1 mouse cellular context compared by ENCODE assay signal in the genomic region with DNA sequence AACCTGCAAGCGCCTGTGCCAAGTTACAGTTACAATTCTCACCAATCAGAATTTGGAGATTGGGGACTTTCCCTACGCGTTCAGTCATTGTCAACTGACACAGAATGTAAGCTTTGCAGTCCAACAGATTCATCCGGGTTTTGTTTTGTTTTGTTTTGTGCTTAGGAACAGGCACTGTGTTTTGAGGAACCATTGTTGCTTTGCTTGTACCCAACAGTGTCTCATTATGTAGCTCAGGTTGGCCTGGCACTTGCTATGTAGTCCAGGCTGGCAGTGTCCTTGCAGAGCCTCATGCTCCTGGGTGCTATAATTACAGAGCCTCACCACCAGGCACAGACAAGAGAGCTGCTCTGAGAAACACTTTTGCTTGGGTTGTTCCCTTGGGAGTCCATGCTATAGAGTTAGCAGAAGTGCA.
TF ChIP-seq lines count a peak whose summit lies in the region.

No protein-coding gene starts in this region.

TF ChIP-seq in CH12.LX, 34 proteins besides CTCF, POLR2A, EP300 and RAD21:
- TF ChIP-seq UBTF (IDR thresholded peaks at IDR 0.05; ENCODE audit: low read depth, low read length) (0 out of 2 replicates have a peak, but pooled peaks have one; percentile 17), SIN3A (IDR thresholded peaks at IDR 0.05; ENCODE audit: low read length) (0 out of 2 replicates have a peak, but pooled peaks have one; percentile 10), PAX5 (IDR thresholded peaks at IDR 0.05; ENCODE audit: low read length) (no peak), MEF2A (IDR thresholded peaks at IDR 0.05; ENCODE audit: borderline replicate concordance, low read depth, low read length) (0 out of 2 replicates have a peak, but pooled peaks have one; percentile 6), TCF12 (IDR thresholded peaks at IDR 0.05; ENCODE audit: low read depth, low read length) (peak; percentile 52; the same call in 1 of the 2 replicates), SMC3 (IDR thresholded peaks at IDR 0.05; ENCODE audit: low read depth, low read length) (no peak), E2F4 (IDR thresholded peaks at IDR 0.05; ENCODE audit: insufficient replicate concordance, low read depth, low read length) (no peak), KAT2A (IDR thresholded peaks at IDR 0.05; ENCODE audit: insufficient replicate concordance, low read length) (no peak), ZMIZ1 (IDR thresholded peaks at IDR 0.05; ENCODE audit: low read depth, low read length) (no peak), NELFE (IDR thresholded peaks at IDR 0.05; ENCODE audit: low read depth, low read length) (0 out of 2 replicates have a peak, but pooled peaks have one; percentile 10), USF1 (IDR thresholded peaks at IDR 0.05; ENCODE audit: low read depth, low read length) (no peak), MYC (IDR thresholded peaks at IDR 0.05; ENCODE audit: low read depth, low read length) (0 out of 2 replicates have a peak, but pooled peaks have one; percentile 48), TBP (conservative IDR thresholded peaks at IDR 0.05; ENCODE audit: low read depth, low read length) (0 out of 2 replicates have a peak, but pooled peaks have one; percentile 36), IRF4 (IDR thresholded peaks at IDR 0.05; ENCODE audit: low read depth, low read length) (0 out of 2 replicates have a peak, but pooled peaks have one; percentile 29)
TF ChIP-seq in CH12.LX: peak in this region for 8.
